ENCODE assay signal across 21 mouse cellular contexts in the genomic region with DNA sequence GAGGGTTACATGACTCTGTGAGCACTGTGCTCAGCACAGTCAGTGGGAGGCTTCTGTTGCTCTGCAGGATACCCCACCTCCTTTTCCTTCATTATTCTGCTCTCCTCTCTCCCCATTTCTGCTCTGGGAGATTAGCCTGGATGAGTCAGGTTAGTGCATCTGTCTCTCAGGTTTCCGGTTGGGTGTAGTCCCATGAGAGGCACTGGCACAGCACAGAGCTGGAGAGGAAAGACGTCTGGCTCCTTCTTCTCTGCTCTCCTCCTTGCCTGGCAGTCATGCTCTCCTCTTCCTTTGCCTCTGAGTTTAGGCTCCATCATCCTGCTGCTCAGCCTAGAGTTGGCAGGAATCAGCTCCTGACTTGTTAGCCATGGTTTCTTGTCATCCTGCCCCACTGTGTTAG. TPM values are rescaled to one million over a fixed set of nuclear protein-coding genes. Genes with fewer than 3 reads are reported as not detected.
"Had no signal": no experiment of that assay in that cellular context is flagged by ENCODE, and none has a peak within 500 bp of the region (broad histone marks: within the 10 kb centered on the region; RNA-seq: fewer than 3 reads in every experiment).

No protein-coding gene starts in this region.

- H3K9me3 ChIP-seq: midbrain, embryonic 10.5 days; midbrain, embryonic 12.5 days; midbrain, embryonic 15.5 days; neural tube, embryonic 13.5 days; neural tube, embryonic 15.5 days had no signal

- H3K9ac ChIP-seq: liver, embryonic 14.5 days; lung, embryonic 14.5 days; midbrain, embryonic 12.5 days; midbrain, embryonic 15.5 days; neural tube, embryonic 13.5 days; neural tube, embryonic 15.5 days had no signal

- ATAC-seq: midbrain, embryonic 15.5 days had no signal

- H3K4me3 ChIP-seq: midbrain, embryonic 10.5 days; midbrain, embryonic 12.5 days; midbrain, embryonic 15.5 days; neural tube, embryonic 13.5 days; neural tube, embryonic 15.5 days had no signal

- H3K4me2 ChIP-seq: lung, embryonic 14.5 days; midbrain, embryonic 12.5 days; midbrain, embryonic 15.5 days; neural tube, embryonic 13.5 days; neural tube, embryonic 15.5 days had no signal

- H3K27me3 ChIP-seq: midbrain, embryonic 15.5 days; neural tube, embryonic 13.5 days; neural tube, embryonic 15.5 days had no signal

- DNase-seq: lung, adult 18-20 months; lung, embryonic 14.5 days; lung, postnatal 10 days; lung, postnatal 4 days; retina, postnatal 1 day; right cerebral cortex, postnatal 14 days; right cerebral cortex, postnatal 4 days; spleen, adult 18-20 months; thymus, adult 18-20 months; thymus, postnatal 14 days; thymus, postnatal 36 days had no signal

- H3K4me1 ChIP-seq: midbrain, embryonic 12.5 days; midbrain, embryonic 15.5 days; neural tube, embryonic 13.5 days; neural tube, embryonic 15.5 days had no signal

- H3K27ac ChIP-seq: liver, embryonic 14.5 days; midbrain, embryonic 10.5 days; midbrain, embryonic 12.5 days; midbrain, embryonic 15.5 days; neural tube, embryonic 13.5 days; neural tube, embryonic 15.5 days had no signal

- H3K36me3 ChIP-seq: midbrain, embryonic 10.5 days; midbrain, embryonic 12.5 days; midbrain, embryonic 15.5 days; neural tube, embryonic 13.5 days; neural tube, embryonic 15.5 days had no signal

RNA-seq across cellular contexts. Expression of a gene that starts 35.7 kb away (rescaled TPM):
- polyA plus RNA-seq: liver, embryonic 14.5 days; liver, embryonic 16.5 days; lung, embryonic 14.5 days; lung, embryonic 16.5 days; midbrain, embryonic 10.5 days; midbrain, embryonic 12.5 days; midbrain, embryonic 15.5 days; midbrain, postnatal 0 days; neural tube, embryonic 11.5 days; neural tube, embryonic 13.5 days; neural tube, embryonic 15.5 days had no signal
